Mouse (Mus musculus) splenic B cell, adult 2 months (primary cell): ENCODE data around the gene Slc8a3.
A peak's percentile ranks its signal among the peaks of the same experiment; 100 is the strongest.

Experiments
- DNase-seq: peaks from one replicate; pipeline ENCODE4 v3.0.0-alpha.2; 2011; ENCODE audit warnings: low read depth, low spot score
- H3K27me3 ChIP-seq: 2 replicates; pipeline ENCODE4 v1.6.1; 2012; ENCODE audit warnings: mild to moderate bottlenecking, low read length, moderate library complexity, mixed read lengths; ENCODE audit not compliant: control insufficient read depth, poor library complexity, insufficient read depth, severe bottlenecking
- H3K36me3 ChIP-seq: 2 replicates; pipeline ENCODE4 v1.6.1; 2012; ENCODE audit warnings: mild to moderate bottlenecking, low read length, moderate library complexity, mixed read lengths; ENCODE audit not compliant: control insufficient read depth, poor library complexity, insufficient read depth, severe bottlenecking

Gene Slc8a3

DNA sequence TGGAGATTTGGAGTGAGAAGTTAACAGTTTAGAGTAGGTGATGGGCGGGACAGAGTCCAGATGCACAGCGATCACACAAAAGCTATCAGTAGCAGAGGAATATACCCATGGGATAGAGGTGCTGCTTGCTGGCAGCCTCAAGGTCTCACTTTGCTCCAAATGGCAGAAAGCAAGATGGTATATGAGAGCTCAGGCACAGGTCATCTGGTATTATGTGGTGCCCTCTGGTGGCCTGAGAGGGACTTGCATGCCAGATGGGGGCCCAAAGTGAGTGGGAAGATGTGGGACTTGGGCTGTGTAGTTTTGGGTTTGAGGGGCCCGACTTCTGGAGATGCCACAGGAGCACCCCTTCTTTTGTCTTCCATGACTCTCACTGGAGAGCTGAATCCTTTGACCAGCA, 150.9 kb downstream of the Slc8a3 start:
- Histone ChIP-seq H3K36me3 (no peaks in the 10 kb centered on the region), H3K27me3 (no peaks in the 10 kb centered on the region)
- DNase-seq, result peak; percentile 63

DNA sequence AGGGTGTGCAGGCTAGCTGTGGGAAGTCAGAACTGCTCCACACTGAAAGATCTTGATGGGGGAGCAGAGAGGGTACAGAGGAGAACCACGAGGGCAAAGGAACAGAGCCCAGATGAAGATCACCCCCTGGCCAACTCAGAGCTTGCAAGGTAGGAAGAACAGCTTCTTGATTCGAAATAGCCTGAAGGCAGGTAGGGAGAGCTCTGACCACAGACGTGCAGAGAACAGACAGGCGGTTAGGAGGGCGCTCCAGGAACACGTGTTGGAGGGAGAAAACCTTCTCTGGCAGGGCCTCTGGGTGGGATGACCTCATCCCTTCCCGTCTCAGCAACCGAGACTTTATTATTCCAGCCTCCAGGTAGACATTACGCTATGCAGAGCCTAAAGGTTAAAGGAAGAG, 157.7 kb downstream of the Slc8a3 start:
- H3K36me3 ChIP-seq, result no peaks in the 10 kb centered on the region
- DNase-seq, result no peak
- H3K27me3 ChIP-seq, result no peaks in the 10 kb centered on the region

- DNase-seq, result no peak
- Histone ChIP-seq H3K27me3 (no peaks in the 10 kb centered on the region), H3K36me3 (no peaks in the 10 kb centered on the region)
Observed at GRCm38 (mm10) chr12:81173893-81174292, 159.1 kb downstream of the Slc8a3 start.

DNA sequence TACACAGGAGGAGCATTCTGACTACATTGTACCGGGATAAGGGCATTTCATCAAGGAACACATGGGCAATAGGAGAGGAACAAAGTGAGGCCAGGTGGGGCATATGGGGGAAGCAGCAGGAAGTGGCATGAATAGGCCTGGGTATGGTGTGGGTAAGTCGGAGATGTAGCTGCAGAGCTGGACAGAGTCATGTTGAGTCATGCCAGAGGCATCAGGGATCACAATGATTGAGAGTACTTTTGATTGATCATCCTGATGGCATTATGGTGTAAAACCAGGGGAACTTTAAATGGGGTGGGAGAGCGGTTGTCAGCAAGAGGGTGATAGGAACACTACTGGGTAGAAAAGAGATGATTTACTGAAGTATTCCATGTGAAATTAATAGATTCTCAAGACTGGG, 160.0 kb downstream of the Slc8a3 start:
- Histone ChIP-seq H3K36me3 (no peaks in the 10 kb centered on the region), H3K27me3 (no peaks in the 10 kb centered on the region)
- DNase-seq, result no peak

- no peaks in the 10 kb centered on the region for H3K27me3 ChIP-seq
- no peak for DNase-seq
- H3K36me3 ChIP-seq, result no peaks in the 10 kb centered on the region
Observed at GRCm38 (mm10) chr12:81170076-81170475, 162.9 kb downstream of the Slc8a3 start.

GRCm38 (mm10) chr12:81168494-81168893, 164.5 kb downstream of the Slc8a3 start:
- H3K27me3 ChIP-seq, result no peaks in the 10 kb centered on the region

DNA sequence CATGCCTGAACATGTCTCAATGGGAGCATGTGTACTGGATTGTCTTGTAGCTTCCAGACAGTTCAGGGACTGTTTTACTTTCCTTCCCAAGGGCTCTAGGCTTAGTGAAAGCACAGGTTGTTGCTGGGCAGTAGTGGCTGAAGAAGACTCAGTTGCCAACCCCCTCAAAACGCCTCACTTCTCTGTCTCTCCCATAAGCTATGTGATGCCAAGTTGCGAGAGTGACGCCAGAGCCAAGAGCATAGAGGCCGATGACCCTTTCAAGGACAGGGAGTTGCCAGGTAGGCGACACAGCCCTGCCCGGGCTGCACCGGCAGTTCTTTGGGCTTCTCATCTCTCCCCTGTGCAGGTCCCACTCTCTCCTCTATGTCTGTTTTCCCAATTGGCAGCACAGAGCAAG, 164.9 kb downstream of the Slc8a3 start:
- no peak for DNase-seq
- H3K36me3 ChIP-seq, result no peaks in the 10 kb centered on the region
- no peaks in the 10 kb centered on the region for H3K27me3 ChIP-seq

More at GRCm38 (mm10) chr12:81168494-81168893, 164.5 kb downstream of the Slc8a3 start:
- H3K36me3 ChIP-seq, result no peaks in the 10 kb centered on the region
- DNase-seq, result no peak

- DNase-seq, result no peak
- no peaks in the 10 kb centered on the region for H3K36me3 ChIP-seq
- H3K27me3 ChIP-seq, result no peaks in the 10 kb centered on the region
Observed at GRCm38 (mm10) chr12:81167142-81167541, 165.8 kb downstream of the Slc8a3 start.

GRCm38 (mm10) chr12:81166615-81167014, 166.4 kb downstream of the Slc8a3 start:
- no peak for DNase-seq
- Histone ChIP-seq H3K36me3 (no peaks in the 10 kb centered on the region), H3K27me3 (no peaks in the 10 kb centered on the region)

GRCm38 (mm10) chr12:81166092-81166491, 166.9 kb downstream of the Slc8a3 start:
- no peak for DNase-seq
- Histone ChIP-seq H3K27me3 (no peaks in the 10 kb centered on the region), H3K36me3 (no peaks in the 10 kb centered on the region)

DNA sequence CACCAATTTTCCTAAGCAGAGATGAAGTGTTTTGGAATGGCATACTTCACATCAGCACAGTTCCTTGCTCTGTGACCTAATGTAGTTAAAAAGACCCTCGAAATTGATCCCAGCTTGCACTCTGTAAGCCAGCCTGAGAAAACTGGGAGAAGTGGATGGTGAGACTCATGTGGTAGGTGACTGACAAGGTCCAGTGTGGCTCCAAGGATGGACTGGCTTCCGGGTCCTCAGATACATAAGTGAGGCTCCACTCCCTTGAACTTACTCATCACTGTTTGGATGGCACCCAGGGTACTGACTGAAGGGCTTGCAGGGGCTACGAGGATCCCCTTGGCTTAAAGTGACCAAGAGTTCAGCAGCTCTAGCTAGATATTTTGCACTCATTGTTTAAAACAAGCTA, 169.4 kb downstream of the Slc8a3 start:
- H3K36me3 ChIP-seq, result no peaks in the 10 kb centered on the region
- DNase-seq, result no peak
- H3K27me3 ChIP-seq, result no peaks in the 10 kb centered on the region

- H3K36me3 ChIP-seq, result no peaks in the 10 kb centered on the region
- H3K27me3 ChIP-seq, result no peaks in the 10 kb centered on the region
- DNase-seq, result no peak
Observed at GRCm38 (mm10) chr12:81163131-81163530, 169.8 kb downstream of the Slc8a3 start.

GRCm38 (mm10) chr12:81161282-81161681, 171.7 kb downstream of the Slc8a3 start:
- Histone ChIP-seq H3K36me3 (no peaks in the 10 kb centered on the region), H3K27me3 (no peaks in the 10 kb centered on the region)
- DNase-seq, result no peak

DNA sequence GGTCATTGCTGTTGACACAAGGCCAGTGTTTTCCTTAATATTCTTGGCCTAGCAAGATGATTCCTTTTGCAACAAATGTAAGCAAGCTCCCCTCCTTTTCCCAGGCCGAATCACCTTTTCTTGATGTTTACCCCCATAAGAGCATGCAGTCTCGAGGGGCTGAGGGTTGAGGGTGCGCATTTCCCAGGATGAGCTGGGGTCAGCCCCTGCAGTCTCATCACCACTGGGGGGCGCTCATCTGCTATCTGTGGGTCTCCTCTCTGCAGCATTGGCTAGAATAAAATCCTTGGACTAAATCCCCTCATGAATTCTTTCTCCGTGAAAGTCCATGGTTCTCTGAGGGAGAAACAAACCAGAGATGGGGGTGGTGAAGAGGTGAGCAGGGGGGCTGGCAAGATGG, 172.1 kb downstream of the Slc8a3 start:
- Histone ChIP-seq H3K27me3 (no peaks in the 10 kb centered on the region), H3K36me3 (no peaks in the 10 kb centered on the region)
- DNase-seq, result peak; percentile 4

- H3K27me3 ChIP-seq, result no peaks in the 10 kb centered on the region
- H3K36me3 ChIP-seq, result no peaks in the 10 kb centered on the region
- DNase-seq, result no peak
Observed at GRCm38 (mm10) chr12:81160425-81160824, 172.6 kb downstream of the Slc8a3 start.

DNA sequence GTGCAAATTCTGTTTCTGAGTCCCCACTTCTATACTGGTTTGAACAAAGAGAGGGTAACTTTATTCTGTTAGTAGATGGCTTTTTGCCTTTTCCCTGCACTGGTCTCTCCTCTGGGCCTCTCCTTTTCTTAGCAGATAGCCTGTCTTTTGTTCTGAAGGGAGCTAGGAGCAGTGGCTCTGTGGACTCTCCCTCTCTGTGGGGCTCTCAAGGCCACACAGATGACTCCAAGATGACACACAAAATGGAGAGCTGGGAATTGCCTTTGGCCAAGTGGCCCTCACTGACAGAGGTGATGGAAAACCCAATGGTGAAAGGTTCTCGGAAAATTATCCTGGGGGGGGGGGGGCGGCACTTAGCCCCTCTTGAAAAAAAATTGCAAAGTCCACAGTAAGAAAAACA, 173.0 kb downstream of the Slc8a3 start:
- no peak for DNase-seq
- Histone ChIP-seq H3K36me3 (no peaks in the 10 kb centered on the region), H3K27me3 (no peaks in the 10 kb centered on the region)
